Comparison of ENCODE assay signal across 7 mouse cellular contexts in genomic region chr14:77157505-77157911, GRCm38 (mm10). TPM values are rescaled to one million over a fixed set of nuclear protein-coding genes. Genes with fewer than 3 reads are reported as not detected.
A peak's percentile ranks its signal among the peaks of the same experiment; 100 is the strongest.
DNase-seq lines count a peak whose midpoint lies in the region; ATAC-seq lines count a peak whose summit lies in the region.

No protein-coding gene starts in this region.

- peak overlapping the region; percentile 93 for H3K4me2 ChIP-seq in forebrain, embryonic 13.5 days
- H3K4me2 ChIP-seq in heart, embryonic 14.5 days (ENCODE audit: low read length) = peak overlapping the region; percentile 100
- peak overlapping the region; percentile 97 for H3K4me2 ChIP-seq in limb, embryonic 15.5 days
- H3K4me2 ChIP-seq in neural tube, embryonic 12.5 days (replicated peaks) = peak overlapping the region; percentile 74

- H3K9ac ChIP-seq in forebrain, embryonic 13.5 days = peak overlapping the region; percentile 93
- H3K9ac ChIP-seq in heart, embryonic 14.5 days (ENCODE audit: low read length) = peak overlapping the region; percentile 73
- peak overlapping the region; percentile 68 for H3K9ac ChIP-seq in limb, embryonic 15.5 days
- H3K9ac ChIP-seq in neural tube, embryonic 12.5 days = peak overlapping the region; percentile 91

- no peaks in the 10 kb centered on the region for H3K9me3 ChIP-seq in forebrain, embryonic 13.5 days (replicated peaks)
- no peaks in the 10 kb centered on the region for H3K9me3 ChIP-seq in heart, embryonic 14.5 days (ENCODE audit: control insufficient read depth, low read length)
- H3K9me3 ChIP-seq in limb, embryonic 15.5 days = no peaks in the 10 kb centered on the region
- no peaks in the 10 kb centered on the region for H3K9me3 ChIP-seq in neural tube, embryonic 12.5 days

- peak overlapping the region; percentile 95 for H3K27ac ChIP-seq in forebrain, embryonic 13.5 days
- H3K27ac ChIP-seq in heart, embryonic 14.5 days (replicated peaks in 1 of 2; ENCODE audit: control insufficient read depth in 1 of 2, insufficient read depth in 1 of 2, low read depth in 2 of 2, low read length in 2 of 2) = no peak overlapping the region
- 0 out of 2 replicates have a peak overlapping the region, but pooled peaks have one; percentile 79 for H3K27ac ChIP-seq in limb, embryonic 15.5 days
- H3K27ac ChIP-seq in neural tube, embryonic 12.5 days = no peak overlapping the region; the same call in 1 of the 2 replicates

- peak; percentile 86 for ATAC-seq in forebrain, embryonic 13.5 days
- peak; percentile 67 for ATAC-seq in heart, embryonic 14.5 days (ENCODE audit: insufficient number of reproducible peaks, insufficient read depth, low FRiP score, low read depth)
- peak; percentile 79; the same call in 1 of the 2 replicates for ATAC-seq in limb, embryonic 15.5 days (ENCODE audit: insufficient number of reproducible peaks, low FRiP score, low TSS enrichment, low read depth)
- peak; percentile 83 for ATAC-seq in neural tube, embryonic 12.5 days (ENCODE audit: low FRiP score, low read depth)

- H3K4me1 ChIP-seq in forebrain, embryonic 13.5 days = peaks cover 56% of the 10 kb centered on the region
- H3K4me1 ChIP-seq in heart, embryonic 14.5 days (ENCODE audit: control insufficient read depth in 2 of 2, insufficient read depth in 2 of 2, low read length in 2 of 2) = peaks cover 0 to 7% of the 10 kb centered on the region in 2 experiments; a peak in 2 of 4 replicates
- H3K4me1 ChIP-seq in limb, embryonic 15.5 days = peaks cover 20% of the 10 kb centered on the region
- H3K4me1 ChIP-seq in neural tube, embryonic 12.5 days = peaks cover 36% of the 10 kb centered on the region

- H3K27me3 ChIP-seq in forebrain, embryonic 13.5 days = peaks cover 3% of the 10 kb centered on the region; the same call in 1 of the 2 replicates
- peaks cover 30% of the 10 kb centered on the region for H3K27me3 ChIP-seq in heart, embryonic 14.5 days (ENCODE audit: control insufficient read depth, insufficient read depth, low read length)
- H3K27me3 ChIP-seq in limb, embryonic 15.5 days = peaks cover 17% of the 10 kb centered on the region
- H3K27me3 ChIP-seq in neural tube, embryonic 12.5 days (replicated peaks) = no peaks in the 10 kb centered on the region

- DNase-seq in cerebellum, adult 18-20 months = peak; percentile 87 to 92
- DNase-seq in kidney, postnatal 10 days = peak; percentile 78
- peak; percentile 11 for DNase-seq in thymus, postnatal 14 days

- H3K4me3 ChIP-seq in forebrain, embryonic 13.5 days = peak overlapping the region; percentile 94
- H3K4me3 ChIP-seq in heart, embryonic 14.5 days (ENCODE audit: control insufficient read depth in 1 of 2, insufficient read depth in 1 of 2, low read depth in 1 of 2, low read length in 2 of 2) = peak overlapping the region; percentile 74 to 76
- peak overlapping the region; percentile 79 for H3K4me3 ChIP-seq in limb, embryonic 15.5 days
- peak overlapping the region; percentile 90 for H3K4me3 ChIP-seq in neural tube, embryonic 12.5 days

- H3K36me3 ChIP-seq in forebrain, embryonic 13.5 days (ENCODE audit: poor library complexity, severe bottlenecking) = no peaks in the 10 kb centered on the region
- H3K36me3 ChIP-seq in heart, embryonic 14.5 days (ENCODE audit: control insufficient read depth, insufficient read depth, low read length) = no peaks in the 10 kb centered on the region
- no peaks in the 10 kb centered on the region for H3K36me3 ChIP-seq in limb, embryonic 15.5 days
- no peaks in the 10 kb centered on the region for H3K36me3 ChIP-seq in neural tube, embryonic 12.5 days

- WGBS in forebrain, embryonic 13.5 days = 0% methylated on average over 29 of the region's 31 CpGs
- under 1% methylated on average over 31 of the region's 31 CpGs for WGBS in heart, embryonic 14.5 days
- WGBS in limb, embryonic 15.5 days = under 1% methylated on average over 31 of the region's 31 CpGs
- 1% methylated on average over 31 of the region's 31 CpGs for WGBS in neural tube, embryonic 12.5 days

RNA-seq across cellular contexts. Expression of gene Enox1, which starts 0.9 kb away (rescaled TPM):
- 40.3 and 46.9 TPM in 2 replicates for polyA plus RNA-seq in forebrain, embryonic 13.5 days (2015; fragmentation: Nextera tagmentation; extraction: Ambion mirVana)
- 2.0 and 2.2 TPM in 2 replicates for polyA plus RNA-seq in heart, embryonic 14.5 days (2014; fragmentation: Nextera tagmentation; extraction: Ambion mirVana)
- 17.8 and 19.4 TPM in 2 replicates for polyA plus RNA-seq in limb, embryonic 15.5 days (2015; fragmentation: Nextera tagmentation; extraction: Ambion mirVana)
- 35.4 and 37.1 TPM in 2 replicates for polyA plus RNA-seq in neural tube, embryonic 12.5 days (2016; fragmentation: Nextera tagmentation; extraction: Ambion mirVana)

Comparison
In these comparisons a context has a peak if more than half of its experiments do, and no peak if none do; other contexts are left out.
1. DNase-seq: peak in every context shown above with its lines; median percentile 90 in cerebellum, adult 18-20 months; 78 in kidney, postnatal 10 days; 11 in thymus, postnatal 14 days.
2. H3K27ac ChIP-seq: peak in forebrain, embryonic 13.5 days (single experiment) and limb, embryonic 15.5 days (single experiment); none in heart, embryonic 14.5 days (0 of 2) and neural tube, embryonic 12.5 days (single experiment).
3. Peak in every context shown above with its lines, with median percentiles within 50 percentile points of each other: ATAC-seq, H3K4me2 ChIP-seq, H3K4me3 ChIP-seq and H3K9ac ChIP-seq.